Mouse (Mus musculus) midbrain, embryonic 14.5 days (tissue): ENCODE measurements around the gene Sdr39u1. TPM values are rescaled to one million over a fixed set of nuclear protein-coding genes. Genes with fewer than 3 reads are reported as not detected.

ENCODE experiments used
- ATAC-seq: fragments of 200-750 bp; cut with Nextera tagmentation; 2 replicates; pipeline ENCODE4 v1.8.0; 2017; ENCODE audit warnings: moderate number of reproducible peaks, moderate library complexity; ENCODE audit not compliant: low FRiP score, low TSS enrichment
- DNase-seq: peaks from one replicate; pipeline ENCODE4 v3.0.0-alpha.2; 2015
- H3K27ac ChIP-seq: fragments of 300-500 bp; sonication (generic); replicated peaks from 2 replicates; pipeline ENCODE4 v1.5.1; 2014; ENCODE audit warnings: mild to moderate bottlenecking, low read depth, low read length, moderate library complexity
- H3K27me3 ChIP-seq: fragments of 300-500 bp; sonication (generic); 2 replicates; pipeline ENCODE4 v1.6.1; 2014; ENCODE audit warnings: low read length, control low read depth, mixed read lengths; ENCODE audit not compliant: control insufficient read depth, insufficient read depth
- H3K36me3 ChIP-seq: fragments of 300-500 bp; sonication (generic); 2 replicates; pipeline ENCODE4 v1.6.1; 2014; ENCODE audit warnings: low read length, control low read depth; ENCODE audit not compliant: control insufficient read depth, insufficient read depth
- H3K4me1 ChIP-seq: fragments of 300-500 bp; sonication (generic); 2 replicates; pipeline ENCODE4 v1.6.1; 2014; ENCODE audit warnings: mild to moderate bottlenecking, antibody characterized with exemption, low read length, control low read depth; ENCODE audit not compliant: control insufficient read depth, insufficient read depth
- H3K4me2 ChIP-seq: fragments of 300-500 bp; sonication (generic); 2 replicates; pipeline ENCODE4 v1.6.1; 2014; ENCODE audit warnings: mild to moderate bottlenecking, low read length, moderate library complexity
- H3K4me3 ChIP-seq: fragments of 300-500 bp; sonication (generic); replicated peaks from 2 replicates; pipeline ENCODE4 v1.5.1; 2014; ENCODE audit warnings: low read depth, low read length
- H3K9ac ChIP-seq: fragments of 300-500 bp; sonication (generic); replicated peaks from 2 replicates; pipeline ENCODE4 v1.6.1; 2014; ENCODE audit warnings: mild to moderate bottlenecking, low read length, moderate library complexity
- H3K9me3 ChIP-seq: fragments of 300-500 bp; sonication (generic); 2 replicates; pipeline ENCODE4 v1.6.1; 2016; ENCODE audit warnings: low read length, control low read depth, mixed read lengths; ENCODE audit not compliant: control insufficient read depth
- WGBS: fragments of 180-500 bp; shearing (Covaris S2); extraction: QIAGEN DNeasy Blood & Tissue Kit; methylation state at CpG from one replicate; pipeline ENCODE4 v1.1.7; 2014; 5-methylcytosine and 5-hydroxymethylcytosine counted together
- polyA plus RNA-seq: library from polyadenylated mRNA; unstranded; fragments of >200 nt; fragmentation: Nextera tagmentation; extraction: Ambion mirVana; gene quantifications from 2 replicates; pipeline ENCODE4 v1.2.1, GENCODE M21; 2014

Gene Sdr39u1
- polyA plus RNA-seq, 1 experiment from 2014 or later, result 125 TPM

DNA sequence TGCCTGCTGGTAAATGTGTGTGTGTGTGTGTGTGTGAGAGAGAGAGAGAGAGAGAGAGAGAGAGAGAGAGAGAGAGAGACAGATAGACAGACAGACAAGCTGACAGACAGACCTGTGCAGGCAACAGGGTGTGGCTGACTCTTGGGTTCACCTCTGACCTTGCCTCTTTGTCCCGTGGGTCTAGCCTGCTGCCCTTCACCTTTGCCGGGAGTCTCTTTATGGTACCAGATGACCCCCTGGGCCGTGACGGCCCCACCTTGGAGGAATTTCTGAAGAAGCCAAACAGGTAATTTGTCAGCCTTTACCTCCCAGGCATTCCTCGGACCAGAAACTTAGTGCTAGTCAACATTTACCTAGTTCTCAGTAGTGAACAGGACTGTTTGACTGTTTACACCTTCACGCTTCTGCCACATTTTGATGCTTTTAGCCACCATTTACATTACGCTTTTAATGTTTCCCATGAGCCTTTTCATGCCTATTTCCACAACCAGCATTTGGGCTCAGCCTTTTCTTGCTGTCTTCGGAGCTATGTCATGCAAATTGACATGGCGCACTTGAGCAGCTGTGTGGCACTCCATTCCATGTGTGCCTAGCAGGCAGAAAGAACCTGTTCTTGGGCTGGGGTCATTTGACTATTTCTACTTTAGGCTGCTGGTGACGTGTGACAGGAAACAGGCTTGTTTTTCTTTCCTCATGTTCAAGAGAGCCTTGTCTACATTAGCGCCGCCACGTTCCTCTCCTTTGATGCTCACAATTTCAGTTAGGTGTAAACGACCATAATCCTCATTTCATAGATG lies 31.7 kb downstream of the Sdr39u1 start:
- Histone ChIP-seq H3K4me2 (no peak overlapping the region), H3K4me3 (no peak overlapping the region), H3K9ac (no peak overlapping the region), H3K27ac (no peak overlapping the region), H3K36me3 (peaks cover 89% of the 10 kb centered on the region), H3K9me3 (no peaks in the 10 kb centered on the region), H3K4me1 (no peaks in the 10 kb centered on the region), H3K27me3 (no peaks in the 10 kb centered on the region)
- WGBS, result 90% methylated on average over 14 of the region's 14 CpGs
- no peak for ATAC-seq
- DNase-seq, result no peak

- Histone ChIP-seq H3K9me3 (no peaks in the 10 kb centered on the region), H3K4me3 (no peak overlapping the region), H3K9ac (no peak overlapping the region), H3K36me3 (peaks cover 75% of the 10 kb centered on the region), H3K4me1 (no peaks in the 10 kb centered on the region), H3K4me2 (no peak overlapping the region), H3K27ac (no peak overlapping the region), H3K27me3 (no peaks in the 10 kb centered on the region)
- 31% methylated on average over 4 of the region's 4 CpGs for WGBS
- DNase-seq (peak; percentile 77), ATAC-seq (no peak)
These were observed 33.1 kb downstream of the Sdr39u1 start for GRCm38 (mm10) chr14:55866962-55867361.

- Histone ChIP-seq H3K27me3 (no peaks in the 10 kb centered on the region), H3K36me3 (peaks cover 45% of the 10 kb centered on the region), H3K9me3 (no peaks in the 10 kb centered on the region), H3K4me1 (0 out of 2 replicates have a peak, but pooled peaks cover 5% of the 10 kb centered on the region), H3K4me3 (no peak overlapping the region), H3K9ac (no peak overlapping the region), H3K4me2 (no peak overlapping the region), H3K27ac (no peak overlapping the region)
- 25% methylated on average over 7 of the region's 7 CpGs for WGBS
- DNase-seq (peak; percentile 83), ATAC-seq (peak; percentile 55; the same call in 1 of the 2 replicates)
These were observed 36.3 kb downstream of the Sdr39u1 start for GRCm38 (mm10) chr14:55863773-55864172.

- Histone ChIP-seq H3K9ac (no peak overlapping the region), H3K27ac (no peak overlapping the region), H3K4me3 (no peak overlapping the region), H3K36me3 (peaks cover 37% of the 10 kb centered on the region), H3K9me3 (no peaks in the 10 kb centered on the region), H3K4me1 (peaks cover 7% of the 10 kb centered on the region; the same call in 1 of the 2 replicates), H3K4me2 (no peak overlapping the region), H3K27me3 (no peaks in the 10 kb centered on the region)
- WGBS, result 95% methylated on average over 10 of the region's 10 CpGs
- DNase-seq, result no peak
- ATAC-seq, result no peak
These were observed 37.1 kb downstream of the Sdr39u1 start for GRCm38 (mm10) chr14:55862970-55863369.

- DNase-seq (no peak), ATAC-seq (no peak)
- H3K27me3 ChIP-seq, result no peaks in the 10 kb centered on the region
- no peak overlapping the region for H3K4me2 ChIP-seq
- H3K4me1 ChIP-seq, result peaks cover 15% of the 10 kb centered on the region; the same call in 1 of the 2 replicates
- H3K4me3 ChIP-seq, result no peak overlapping the region
- no peak overlapping the region for H3K27ac ChIP-seq
- no peaks in the 10 kb centered on the region for H3K9me3 ChIP-seq
- WGBS, result 66% methylated on average over 6 of the region's 6 CpGs
- no peak overlapping the region for H3K9ac ChIP-seq
- H3K36me3 ChIP-seq, result peaks cover 32% of the 10 kb centered on the region
These were observed 37.9 kb downstream of the Sdr39u1 start for GRCm38 (mm10) chr14:55862186-55862585.

DNA sequence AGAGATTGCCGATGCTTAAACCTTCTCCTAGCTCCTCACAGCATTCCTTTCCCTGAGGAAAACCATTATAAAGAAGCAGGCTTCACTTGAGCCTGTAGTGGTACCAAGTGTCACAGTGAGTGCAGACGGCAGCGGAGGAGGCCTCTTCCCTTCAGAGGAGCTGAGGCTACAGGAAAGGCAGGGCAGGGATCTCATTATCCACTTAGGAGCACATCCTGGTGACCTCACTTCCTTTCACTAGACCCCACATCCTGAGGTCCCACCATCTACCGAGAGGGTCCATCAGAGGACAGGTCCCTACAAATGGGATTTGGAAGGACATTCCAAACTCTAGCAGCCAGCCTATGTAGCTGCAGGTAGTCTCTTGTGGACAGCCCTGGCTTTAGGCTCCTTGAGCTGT lies 42.5 kb downstream of the Sdr39u1 start:
- Histone ChIP-seq H3K4me1 (peaks cover 45% of the 10 kb centered on the region), H3K4me3 (0 out of 2 replicates have a peak overlapping the region, but pooled peaks have one; percentile 3), H3K9ac (no peak overlapping the region), H3K36me3 (no peaks in the 10 kb centered on the region), H3K27me3 (no peaks in the 10 kb centered on the region), H3K9me3 (no peaks in the 10 kb centered on the region), H3K4me2 (peak overlapping the region; percentile 29), H3K27ac (no peak overlapping the region)
- WGBS, result 82% methylated on average over 4 of the region's 4 CpGs
- ATAC-seq, result no peak
- DNase-seq, result no peak

- no peaks in the 10 kb centered on the region for H3K36me3 ChIP-seq
- H3K4me2 ChIP-seq, result peak overlapping the region; percentile 80
- H3K4me3 ChIP-seq, result peak overlapping the region; percentile 70
- 0 out of 2 replicates have a peak, but pooled peaks have one; percentile 13 for ATAC-seq
- peaks cover 42% of the 10 kb centered on the region for H3K4me1 ChIP-seq
- peak; percentile 68 for DNase-seq
- H3K9me3 ChIP-seq, result no peaks in the 10 kb centered on the region
- peak overlapping the region; percentile 87 for H3K27ac ChIP-seq
- H3K27me3 ChIP-seq, result no peaks in the 10 kb centered on the region
- 1% methylated on average over 4 of the region's 4 CpGs for WGBS
- peak overlapping the region; percentile 79 for H3K9ac ChIP-seq
These were observed 45.0 kb downstream of the Sdr39u1 start for GRCm38 (mm10) chr14:55855101-55855561.

GRCm38 (mm10) chr14:55854406-55855100 lies 45.5 kb downstream of the Sdr39u1 start:
- Histone ChIP-seq H3K36me3 (no peaks in the 10 kb centered on the region), H3K4me3 (peak overlapping the region; percentile 70), H3K27ac (peak overlapping the region; percentile 87), H3K9me3 (no peaks in the 10 kb centered on the region), H3K4me1 (peaks cover 42% of the 10 kb centered on the region), H3K27me3 (no peaks in the 10 kb centered on the region), H3K4me2 (peak overlapping the region; percentile 80), H3K9ac (peak overlapping the region; percentile 79)
- WGBS, result under 1% methylated on average over 9 of the region's 9 CpGs
- DNase-seq, result peak; percentile 54
- 0 out of 2 replicates have a peak, but pooled peaks have one; percentile 4 for ATAC-seq
